Mouse (Mus musculus) neutrophil, adult 59 days (primary cell): ENCODE measurements around the gene 4930578C19Rik. TPM values are rescaled to one million over a fixed set of nuclear protein-coding genes. Genes with fewer than 3 reads are reported as not detected.

Experiments
- total RNA-seq, 2 experiments: library from RNA; stranded (reverse); gene quantifications; 1 replicate in 1 of 2; 2 replicates in 1 of 2; pipeline ENCODE4 v1.2.4; 2023

The 4930578C19Rik gene
- not detected for total RNA-seq

DNA sequence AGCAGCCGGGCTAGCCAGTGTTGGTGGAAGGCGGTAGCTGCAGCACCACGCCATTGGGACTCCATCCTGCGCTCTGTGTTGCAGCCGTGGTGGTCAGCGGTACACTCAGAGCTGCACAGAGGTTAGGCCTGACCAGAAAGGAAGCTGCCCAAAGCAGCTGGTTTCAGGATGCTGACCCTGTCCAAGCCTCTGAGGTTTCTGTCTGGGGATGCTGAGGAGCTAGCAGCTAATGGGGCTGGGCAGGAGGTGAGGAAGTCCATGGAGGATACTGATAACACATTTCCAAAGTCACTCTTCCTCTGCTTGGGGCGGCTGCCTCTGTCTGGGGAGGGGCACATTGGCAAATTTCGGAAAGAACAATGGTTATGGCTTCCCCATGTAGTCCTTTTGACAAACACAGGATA is at the start of gene 4930578C19Rik:
Gene 4930578C19Rik, minus strand, starts transcription at position 200 of the 404 bp plus-strand sequence.

